Mouse (Mus musculus): ENCODE data around the gene Anks1. TPM values are rescaled to one million over a fixed set of nuclear protein-coding genes. Genes with fewer than 3 reads are reported as not detected.

Gene Anks1
- polyA plus RNA-seq, 1 experiment from 2014 or later, result 11.3 TPM

DNA sequence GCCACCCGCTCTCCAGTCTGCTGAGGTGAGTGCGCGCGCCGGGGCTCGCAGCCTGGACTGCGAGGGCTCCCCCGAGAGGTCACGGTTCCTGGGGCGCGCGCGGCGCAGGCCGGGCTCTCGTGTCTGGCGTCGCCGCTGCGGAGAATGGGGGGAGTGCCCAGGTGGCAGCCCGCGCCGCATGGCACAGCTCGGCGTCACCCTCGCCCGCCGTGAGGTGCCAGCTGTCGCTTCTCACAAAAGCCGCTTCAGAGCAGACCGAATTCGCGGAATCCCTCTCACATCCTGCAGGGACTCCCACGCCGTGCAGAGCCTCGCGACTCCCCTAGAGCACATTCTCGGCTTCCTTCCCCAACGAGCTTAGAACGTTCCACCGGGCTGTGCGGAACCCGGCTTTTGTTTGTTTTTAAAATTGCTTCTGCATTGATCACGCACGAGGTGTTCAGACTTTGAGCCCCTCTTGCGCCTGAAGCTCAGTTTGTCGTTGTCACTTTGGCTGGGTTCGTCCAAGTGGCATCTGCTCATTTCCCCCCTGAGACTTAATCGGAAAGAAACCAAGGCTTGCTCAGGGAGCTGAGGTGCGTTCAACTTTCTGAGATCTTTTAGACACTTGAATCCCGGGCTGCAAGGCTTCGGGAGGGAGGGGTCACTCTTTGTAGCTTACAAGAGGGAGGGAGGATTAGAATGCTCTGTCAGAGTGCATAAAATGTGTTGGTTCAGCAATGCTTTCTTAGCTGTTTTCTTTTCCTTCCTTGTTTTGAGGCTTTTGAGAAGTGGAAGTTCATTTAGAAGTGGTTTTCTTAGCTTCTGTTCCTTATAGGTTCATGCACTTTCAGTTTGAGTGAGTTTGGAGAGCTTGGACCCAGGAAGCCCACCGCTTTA, 755 bp downstream of the Anks1 start, which contains the start of gene Taf11:
Gene Taf11 (minus strand): TSS at position 223 of the 879 bp plus-strand sequence.
- Histone ChIP-seq H3K4me1 (replicated peaks; ENCODE audit: insufficient read depth, low read length) (peaks cover 14% of the 10 kb centered on the region), H3K36me3 (ENCODE audit: insufficient read depth, low read length) (peaks cover 11% of the 10 kb centered on the region), H3K27me3 (ENCODE audit: insufficient read depth, low read length) (no peaks in the 10 kb centered on the region), H3K4me2 (ENCODE audit: low read length) (peak within 1 kb of the TSS; percentile 85), H3K9me3 (replicated peaks; ENCODE audit: low read length) (no peaks in the 10 kb centered on the region), H3K4me3 (replicated peaks; ENCODE audit: low read depth, low read length) (peak within 1 kb of the TSS; percentile 91), H3K27ac (peak within 1 kb of the TSS; percentile 94), H3K9ac (ENCODE audit: low read depth, low read length) (peak within 1 kb of the TSS; percentile 86)
- ATAC-seq (replicated peaks; ENCODE audit: low FRiP score, low read depth) (peak; percentile 50), DNase-seq (ENCODE audit: low spot score) (peak; percentile 53)
- 2% methylated on average over 50 of the region's 53 CpGs for WGBS
- no peak for TF ChIP-seq CTCF (IDR thresholded peaks at IDR 0.05; ENCODE audit: low read depth)

DNA sequence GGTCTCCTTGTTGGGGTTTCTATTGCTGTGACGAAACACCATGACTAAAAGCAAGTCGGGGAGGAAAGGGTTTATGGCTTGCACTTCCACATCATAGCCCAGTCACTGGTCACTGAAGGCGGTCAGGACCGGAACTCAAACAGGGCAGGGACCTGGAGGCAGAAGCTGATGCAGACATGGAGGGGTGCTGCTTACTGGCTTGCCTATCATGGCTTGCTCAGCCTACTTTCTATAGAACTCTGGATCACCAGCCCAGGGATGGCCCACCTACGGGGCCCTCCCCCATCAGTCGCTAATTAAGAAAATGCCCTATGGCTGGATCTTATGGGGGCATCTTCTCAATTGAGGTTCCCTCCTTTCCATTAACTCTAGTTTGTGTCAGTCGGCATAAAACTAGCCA, 2.3 kb downstream of the Anks1 start:
- Histone ChIP-seq H3K27ac (no peak overlapping the region), H3K27me3 (ENCODE audit: insufficient read depth, low read length) (no peaks in the 10 kb centered on the region), H3K4me2 (ENCODE audit: low read length) (peak overlapping the region; percentile 85; the same call in 1 of the 2 replicates), H3K4me1 (replicated peaks; ENCODE audit: insufficient read depth, low read length) (peaks cover 14% of the 10 kb centered on the region), H3K4me3 (replicated peaks; ENCODE audit: low read depth, low read length) (no peak overlapping the region), H3K9ac (ENCODE audit: low read depth, low read length) (no peak overlapping the region), H3K36me3 (ENCODE audit: insufficient read depth, low read length) (peaks cover 8% of the 10 kb centered on the region), H3K9me3 (replicated peaks; ENCODE audit: low read length) (no peaks in the 10 kb centered on the region)
- 86% methylated on average over 7 of the region's 7 CpGs for WGBS
- ATAC-seq (replicated peaks; ENCODE audit: low FRiP score, low read depth) (no peak), DNase-seq (ENCODE audit: low spot score) (no peak)
- TF ChIP-seq CTCF (IDR thresholded peaks at IDR 0.05; ENCODE audit: low read depth), result no peak

DNA sequence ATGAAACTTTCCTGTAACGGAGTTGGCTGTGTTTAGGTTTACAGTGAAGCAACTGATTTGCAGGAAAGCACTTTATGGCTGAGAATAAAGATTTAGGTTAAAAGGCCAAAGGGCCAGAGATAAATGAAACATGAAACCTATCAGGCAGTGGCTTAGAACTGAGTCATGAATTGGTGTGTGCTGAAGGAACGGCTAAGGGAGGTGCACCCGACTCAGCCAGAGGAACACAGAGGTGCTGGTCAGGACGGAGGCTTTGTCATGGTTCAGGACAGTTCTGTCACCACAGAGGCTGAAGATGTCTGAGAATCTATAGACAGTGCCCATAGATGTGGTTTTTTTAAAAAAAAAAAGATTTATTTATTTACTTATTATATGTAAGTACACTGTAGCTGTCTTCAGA, 5.6 kb downstream of the Anks1 start:
- Histone ChIP-seq H3K4me2 (ENCODE audit: low read length) (no peak overlapping the region), H3K4me3 (replicated peaks; ENCODE audit: low read depth, low read length) (no peak overlapping the region), H3K9ac (ENCODE audit: low read depth, low read length) (no peak overlapping the region), H3K36me3 (ENCODE audit: insufficient read depth, low read length) (peaks cover 8% of the 10 kb centered on the region), H3K4me1 (replicated peaks; ENCODE audit: insufficient read depth, low read length) (peaks cover 10% of the 10 kb centered on the region), H3K27ac (no peak overlapping the region), H3K9me3 (replicated peaks; ENCODE audit: low read length) (no peaks in the 10 kb centered on the region), H3K27me3 (ENCODE audit: insufficient read depth, low read length) (no peaks in the 10 kb centered on the region)
- DNase-seq (ENCODE audit: low spot score) (no peak), ATAC-seq (replicated peaks; ENCODE audit: low FRiP score, low read depth) (no peak)
- 55% methylated on average over 4 of the region's 4 CpGs for WGBS
- no peak for TF ChIP-seq CTCF (IDR thresholded peaks at IDR 0.05; ENCODE audit: low read depth)

DNA sequence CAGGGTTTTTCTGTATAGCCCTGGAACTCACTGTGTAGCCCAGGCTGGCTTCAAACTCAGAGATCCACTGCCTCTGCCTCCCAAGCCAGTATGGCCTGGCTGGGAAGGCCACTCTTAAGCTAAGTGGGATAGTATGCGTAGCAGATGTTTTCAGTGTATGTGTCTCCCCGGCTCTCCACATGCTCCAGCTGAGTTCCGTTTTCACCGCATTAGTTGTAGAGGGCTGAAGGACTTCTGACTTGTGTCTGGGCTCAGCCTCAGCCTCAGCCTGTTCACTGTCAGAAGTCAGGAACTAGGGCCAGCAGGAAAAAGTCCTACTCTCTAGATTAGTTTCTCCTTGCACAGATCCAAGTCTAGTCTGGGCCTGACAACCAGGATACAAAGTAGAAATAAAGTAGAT, 7.3 kb downstream of the Anks1 start:
- Histone ChIP-seq H3K36me3 (ENCODE audit: insufficient read depth, low read length) (peaks cover 8% of the 10 kb centered on the region), H3K4me2 (ENCODE audit: low read length) (no peak overlapping the region), H3K4me3 (replicated peaks; ENCODE audit: low read depth, low read length) (no peak overlapping the region), H3K9ac (ENCODE audit: low read depth, low read length) (no peak overlapping the region), H3K27me3 (ENCODE audit: insufficient read depth, low read length) (no peaks in the 10 kb centered on the region), H3K4me1 (replicated peaks; ENCODE audit: insufficient read depth, low read length) (peaks cover 9% of the 10 kb centered on the region; the same call in 1 of the 2 replicates), H3K9me3 (replicated peaks; ENCODE audit: low read length) (no peaks in the 10 kb centered on the region), H3K27ac (no peak overlapping the region)
- DNase-seq (ENCODE audit: low spot score) (peak; percentile 56), ATAC-seq (replicated peaks; ENCODE audit: low FRiP score, low read depth) (no peak)
- WGBS, result 74% methylated on average over 4 of the region's 4 CpGs
- TF ChIP-seq CTCF (IDR thresholded peaks at IDR 0.05; ENCODE audit: low read depth), result no peak

DNA sequence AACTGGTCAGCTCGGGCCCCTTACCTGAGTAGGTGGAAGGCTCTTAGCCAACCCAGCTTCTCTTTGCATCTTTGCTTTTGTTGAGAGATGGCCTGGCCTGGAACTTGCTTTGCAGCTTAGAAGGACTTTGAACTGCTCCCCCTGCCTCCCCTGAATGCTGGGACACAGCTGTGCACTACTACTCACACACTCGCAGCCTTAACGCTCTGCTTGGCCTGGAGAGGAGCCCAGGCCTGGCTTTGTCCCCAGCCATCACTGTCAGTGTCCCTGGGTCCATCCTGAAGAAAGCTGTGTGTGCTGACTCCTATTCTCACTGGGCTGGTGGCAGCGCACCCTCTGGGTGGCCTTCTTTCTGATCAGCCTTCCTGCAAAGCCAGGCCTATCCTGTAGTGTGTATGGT, 11.6 kb downstream of the Anks1 start:
- Histone ChIP-seq H3K4me3 (replicated peaks; ENCODE audit: low read depth, low read length) (no peak overlapping the region), H3K36me3 (ENCODE audit: insufficient read depth, low read length) (no peaks in the 10 kb centered on the region), H3K4me1 (replicated peaks; ENCODE audit: insufficient read depth, low read length) (peaks cover 13% of the 10 kb centered on the region; the same call in 1 of the 2 replicates), H3K9me3 (replicated peaks; ENCODE audit: low read length) (no peaks in the 10 kb centered on the region), H3K9ac (ENCODE audit: low read depth, low read length) (no peak overlapping the region), H3K27me3 (ENCODE audit: insufficient read depth, low read length) (no peaks in the 10 kb centered on the region), H3K27ac (peak overlapping the region; percentile 16; the same call in 1 of the 2 replicates), H3K4me2 (ENCODE audit: low read length) (no peak overlapping the region)
- 66% methylated on average over 4 of the region's 4 CpGs for WGBS
- no peak for TF ChIP-seq CTCF (IDR thresholded peaks at IDR 0.05; ENCODE audit: low read depth)
- no peak for ATAC-seq (replicated peaks; ENCODE audit: low FRiP score, low read depth)
- no peak for DNase-seq (ENCODE audit: low spot score)

DNA sequence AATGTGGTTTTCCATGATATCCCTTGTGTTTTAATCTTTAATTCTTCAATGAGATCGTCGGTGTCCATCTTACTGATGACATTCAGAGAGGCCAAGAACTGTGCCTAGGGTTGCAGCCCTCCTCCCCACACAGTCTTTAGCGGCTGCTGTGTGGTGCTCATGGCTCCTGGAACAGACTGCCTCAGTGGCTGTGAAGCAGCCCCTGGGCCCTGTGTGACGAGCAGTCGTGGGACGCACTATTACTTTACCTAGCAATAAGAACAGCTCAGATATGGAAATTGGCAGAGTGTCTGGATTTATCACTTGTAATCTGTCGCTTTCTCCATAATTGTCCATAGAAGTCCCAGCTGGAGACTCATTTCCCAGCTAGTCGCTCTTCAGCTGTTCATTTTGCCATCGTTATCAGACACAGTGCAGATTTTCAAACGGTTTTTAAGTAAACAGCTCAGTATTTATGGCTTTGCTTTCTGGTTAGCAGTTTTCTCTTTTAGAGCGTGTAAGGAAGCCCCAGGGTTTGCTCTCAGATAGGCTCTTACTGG, 13.1 kb downstream of the Anks1 start:
- no peak overlapping the region for H3K9ac ChIP-seq (ENCODE audit: low read depth, low read length)
- no peaks in the 10 kb centered on the region for H3K36me3 ChIP-seq (ENCODE audit: insufficient read depth, low read length)
- no peaks in the 10 kb centered on the region for H3K27me3 ChIP-seq (ENCODE audit: insufficient read depth, low read length)
- TF ChIP-seq CTCF (IDR thresholded peaks at IDR 0.05; ENCODE audit: low read depth), result no peak
- peaks cover 13% of the 10 kb centered on the region; the same call in 1 of the 2 replicates for H3K4me1 ChIP-seq (replicated peaks; ENCODE audit: insufficient read depth, low read length)
- no peak overlapping the region for H3K4me2 ChIP-seq (ENCODE audit: low read length)
- DNase-seq (ENCODE audit: low spot score) (no peak), ATAC-seq (replicated peaks; ENCODE audit: low FRiP score, low read depth) (no peak)
- no peak overlapping the region for H3K4me3 ChIP-seq (replicated peaks; ENCODE audit: low read depth, low read length)
- H3K9me3 ChIP-seq (replicated peaks; ENCODE audit: low read length), result no peaks in the 10 kb centered on the region
- 65% methylated on average over 11 of the region's 11 CpGs for WGBS
- no peak overlapping the region for H3K27ac ChIP-seq

Data from kidney, postnatal 0 days (tissue).